Mouse (Mus musculus) embryonic fibroblast, embryonic 13.5 days (primary cell): Measurements from ENCODE around the gene Scly.

Experiments used
- CTCF ChIP-seq: IDR thresholded peaks from 2 replicates; pipeline ENCODE4 v1.5.1; 2011; ENCODE audit warnings: mild to moderate bottlenecking, control low read depth, low read length, moderate library complexity, borderline replicate concordance; ENCODE audit not compliant: insufficient read depth
- POLR2A ChIP-seq: IDR thresholded peaks from 2 replicates; pipeline ENCODE4 v1.6.1; 2011; ENCODE audit warnings: low read depth, mild to moderate bottlenecking, control low read depth, low read length, moderate library complexity

GRCm38 (mm10) chr1:91333582-91333981 is 35.4 kb downstream of the Scly start:
- TF ChIP-seq CTCF = no peak
- TF ChIP-seq POLR2A = no peak
